Mouse (Mus musculus) testis, postnatal 10 days (tissue): ENCODE results near the gene Fam83c.

Experiments used
- DNase-seq: peaks from one replicate; pipeline ENCODE4 v3.0.0; 2021; ENCODE audit warnings: low spot score

Gene Fam83c

DNA sequence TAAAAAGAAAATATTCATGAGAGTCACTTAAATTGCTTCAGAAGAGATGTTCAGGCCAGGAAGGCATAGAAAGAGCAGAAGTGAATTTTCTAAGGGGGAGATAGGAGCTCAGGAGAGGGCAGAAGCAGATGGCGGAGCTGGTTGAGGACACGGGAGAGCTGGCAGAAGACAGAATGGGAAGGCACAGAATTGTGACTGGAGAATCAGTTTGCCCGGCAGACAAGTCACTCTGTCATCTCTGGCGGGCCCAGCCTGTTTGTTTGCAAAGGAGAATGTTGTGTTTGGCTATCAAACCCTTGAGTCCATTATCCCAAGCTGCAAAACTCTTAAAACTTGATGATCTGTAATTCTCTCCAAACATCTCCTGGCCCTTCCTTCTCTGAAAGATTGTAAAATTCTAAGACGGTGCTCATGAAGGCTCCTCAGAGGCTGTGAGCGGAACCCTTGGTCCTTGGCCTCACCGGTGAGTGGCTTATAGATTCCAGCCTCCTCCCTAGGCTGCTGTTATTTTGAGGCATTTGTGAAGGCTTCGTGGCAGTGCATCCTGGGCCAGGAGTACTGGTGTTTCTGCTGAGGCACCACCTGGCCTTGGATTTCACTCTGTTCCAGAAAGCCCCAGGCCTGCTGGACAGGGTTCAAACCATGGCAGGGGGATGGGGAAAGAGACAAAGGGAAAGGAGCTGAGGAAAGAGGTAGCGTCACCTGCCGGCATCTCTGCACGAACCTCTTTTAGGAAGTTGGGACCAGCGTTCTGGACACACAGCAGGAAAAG lies 39.8 kb downstream of the Fam83c start:
- no peak for DNase-seq

DNA sequence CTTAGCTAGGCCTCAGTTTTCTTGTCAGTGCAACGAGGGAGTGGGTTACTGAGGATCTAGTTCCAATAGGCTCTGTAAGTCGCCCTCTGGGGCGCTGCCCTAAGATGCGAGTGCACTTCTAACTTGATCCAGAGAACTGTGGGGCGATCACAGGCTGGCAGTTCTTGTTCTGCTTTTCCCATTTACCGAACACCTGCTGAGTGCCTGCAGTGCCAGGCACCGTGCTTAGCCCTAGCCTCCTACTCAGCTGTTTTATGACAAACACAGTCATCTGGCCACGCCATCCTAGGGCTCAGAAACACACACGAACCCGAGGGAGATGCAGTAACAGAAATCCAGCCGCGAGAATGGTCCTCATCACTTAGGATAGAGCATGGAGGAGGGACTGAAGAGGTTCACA lies 41.8 kb downstream of the Fam83c start:
- no peak for DNase-seq

DNA sequence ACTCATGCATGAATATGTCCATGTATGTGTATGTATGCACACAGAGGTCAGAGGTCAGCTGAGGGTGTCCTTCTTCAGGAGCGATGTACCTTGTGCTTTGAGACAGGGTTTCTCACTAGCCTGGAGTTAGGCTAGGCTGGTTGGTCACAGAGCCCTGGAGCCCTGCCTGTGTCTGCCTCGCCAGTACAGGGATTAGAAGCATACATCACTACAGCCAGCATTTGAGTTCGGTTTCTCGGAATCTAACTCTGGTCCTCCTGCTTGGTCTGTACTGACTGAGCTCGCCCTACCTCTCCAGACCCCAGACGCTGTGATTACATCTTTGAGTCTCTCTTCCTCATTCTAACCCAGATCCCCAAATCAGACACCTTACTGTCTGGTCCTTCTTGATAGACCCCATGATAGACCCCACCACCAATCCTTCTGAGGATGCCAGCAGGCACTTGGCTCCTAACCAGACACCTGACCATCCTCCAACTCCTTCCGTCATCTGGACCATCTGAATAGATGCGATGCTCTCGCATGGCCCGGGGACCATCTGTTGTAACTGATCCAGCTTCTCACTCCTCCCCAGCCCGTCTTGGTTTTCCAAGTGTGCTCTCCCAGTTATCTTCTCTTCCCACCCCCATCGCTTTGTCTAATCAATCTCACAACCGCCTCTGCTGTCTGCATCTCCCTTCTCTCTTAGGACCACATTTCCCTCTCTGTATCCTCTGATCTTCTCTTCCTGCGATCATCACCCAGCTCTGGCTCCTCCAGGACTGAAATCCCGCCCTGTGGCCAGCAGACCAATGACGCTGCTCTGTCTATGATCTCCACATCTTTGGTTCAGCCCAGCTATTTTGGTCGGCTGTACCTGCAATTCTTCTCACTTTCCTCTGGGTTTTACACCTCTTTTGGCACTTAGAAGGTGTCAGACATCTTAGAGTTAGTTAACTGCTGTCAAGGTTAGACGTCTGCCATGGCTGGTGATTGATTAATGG lies 46.4 kb downstream of the Fam83c start:
- no peak for DNase-seq

DNA sequence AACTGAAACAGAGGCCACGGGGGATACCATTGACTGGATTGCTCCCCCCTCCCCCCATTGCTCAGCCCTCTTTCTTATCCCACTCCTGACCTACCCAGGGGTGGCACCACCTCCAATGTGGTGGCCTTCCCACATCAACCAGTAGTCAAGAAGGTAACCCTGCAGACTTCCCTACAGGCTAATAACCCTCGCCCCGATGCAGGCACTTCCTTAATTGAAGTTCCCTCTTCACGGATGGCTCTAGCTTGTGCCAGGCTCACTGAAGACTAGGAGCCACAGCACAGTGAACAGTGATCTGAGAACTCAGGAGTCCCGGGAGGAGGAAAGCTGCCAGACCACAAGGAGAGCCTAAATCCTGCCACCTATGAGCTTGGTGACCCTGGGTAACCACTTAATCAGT lies 47.7 kb downstream of the Fam83c start:
- no peak for DNase-seq

DNA sequence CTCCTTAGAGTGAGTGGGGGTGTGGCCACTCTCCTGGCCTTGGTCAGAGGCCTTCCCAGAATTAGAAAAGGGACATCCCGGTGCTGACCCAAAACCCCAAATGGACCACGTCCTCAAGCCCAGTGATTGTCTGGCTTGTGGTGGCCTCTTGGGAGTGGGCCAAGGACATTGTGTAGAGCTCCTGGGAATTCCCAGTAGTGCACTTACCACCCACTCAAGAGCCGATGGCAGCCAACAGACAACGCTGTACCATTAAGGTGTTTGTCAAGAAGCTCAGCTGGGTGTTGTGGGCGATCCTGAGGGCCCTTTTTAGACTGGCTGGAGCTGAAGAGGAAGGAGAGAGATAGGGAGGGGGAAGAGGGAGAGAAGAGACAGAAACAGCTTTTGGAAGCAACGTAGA lies 50.1 kb downstream of the Fam83c start:
- DNase-seq, result no peak

DNA sequence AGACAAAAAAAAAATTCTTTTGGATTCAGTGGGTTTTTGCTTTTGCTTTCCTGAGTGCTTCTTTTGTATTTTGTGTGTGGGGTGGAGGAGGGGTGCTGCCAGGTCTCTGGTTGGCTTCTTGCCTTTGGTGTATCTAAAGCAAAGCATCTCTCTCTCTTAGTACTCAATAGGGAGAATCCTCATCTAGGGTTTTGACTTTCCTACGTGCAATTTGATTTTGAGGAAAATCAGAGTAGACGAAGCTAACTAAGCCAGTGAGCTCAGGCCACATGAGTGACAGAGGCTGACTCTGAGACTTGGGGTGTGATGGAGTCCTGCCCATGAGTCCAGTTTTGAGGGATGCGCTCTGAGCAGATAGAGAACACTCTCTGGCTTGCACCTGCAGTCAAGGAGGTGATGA lies 55.1 kb downstream of the Fam83c start:
- DNase-seq, result no peak

DNA sequence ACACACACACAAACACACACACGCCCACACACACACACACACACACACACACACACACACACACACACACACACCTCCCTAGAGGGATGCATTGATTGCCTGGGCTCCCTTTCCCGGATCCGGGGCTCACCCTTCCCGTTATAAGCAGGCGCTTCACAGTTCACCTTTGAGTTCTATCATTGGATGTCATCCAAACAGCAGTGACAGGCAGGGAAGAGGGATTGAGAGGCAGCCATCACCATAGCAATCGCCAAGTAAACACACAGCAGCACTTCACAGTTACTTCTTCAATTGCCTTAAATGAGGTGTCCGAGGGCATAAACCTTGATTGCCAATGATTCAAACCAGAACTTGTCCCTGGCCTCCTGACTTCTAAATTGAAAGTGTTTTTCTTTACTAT lies 55.6 kb downstream of the Fam83c start:
- no peak for DNase-seq

DNA sequence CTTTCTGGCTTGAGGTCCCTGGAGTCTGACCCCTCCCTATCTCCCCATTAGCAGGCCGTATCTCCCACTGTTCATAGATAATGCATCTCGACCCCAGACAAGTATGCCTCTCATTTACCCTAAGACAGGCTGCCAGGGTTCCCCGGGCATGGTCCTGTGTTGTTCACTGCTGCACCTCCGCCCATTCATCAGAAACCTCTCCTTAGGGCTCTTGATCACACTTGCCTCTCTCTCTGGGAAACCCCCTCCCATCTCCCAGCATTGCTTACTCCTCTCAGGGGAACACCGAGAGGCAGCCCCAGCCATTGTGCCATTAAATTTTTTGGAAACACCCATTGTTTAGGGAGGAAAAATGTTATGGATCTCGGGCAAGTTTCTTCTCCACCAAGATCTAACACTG lies 56.6 kb downstream of the Fam83c start:
- no peak for DNase-seq

DNA sequence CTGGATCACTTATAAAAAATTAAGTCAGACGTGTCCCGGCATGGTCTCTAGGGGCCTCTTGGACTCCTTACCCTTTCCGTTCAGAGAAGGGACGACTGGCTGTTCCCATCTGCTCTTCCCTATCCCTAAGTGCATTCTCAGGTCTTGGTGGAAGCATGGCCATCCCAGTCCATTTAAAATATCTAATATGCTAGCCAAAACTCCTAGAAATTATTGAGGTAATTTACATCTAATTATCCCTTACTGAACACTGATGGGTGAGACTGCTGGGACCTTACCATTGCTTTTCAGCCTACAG lies 57.0 kb downstream of the Fam83c start:
- no peak for DNase-seq
